Mouse (Mus musculus) layer of hippocampus, postnatal 10 days (tissue): ENCODE data around the gene Casp2. TPM values are rescaled to one million over a fixed set of nuclear protein-coding genes. Genes with fewer than 3 reads are reported as not detected.

Experiments
- total RNA-seq, 2 experiments: library from RNA; stranded (reverse); gene quantifications; 2 replicates each; pipeline ENCODE4 v1.2.3; 2021

The Casp2 gene
- total RNA-seq, 2 experiments from 2014 or later: 28.0 to 32.2 TPM

Other genes with a start within 250 kb of the Casp2 start
- not detected for gene Sva, start 226.6 kb upstream of the Casp2 start, total RNA-seq
- not detected for gene Tas2r139, start 124.0 kb upstream of the Casp2 start, total RNA-seq
- not detected for gene Tas2r144, start 49.7 kb upstream of the Casp2 start, total RNA-seq
- 1 to 10 TPM; 7.1 to 8.5 TPM for gene Gstk1, start 19.1 kb upstream of the Casp2 start, total RNA-seq
- gene Tmem139, start 3.0 kb upstream of the Casp2 start, total RNA-seq: not detected
- 1 to 10 TPM; 2.9 to 4.2 TPM for gene Clcn1, start 21.7 kb downstream of the Casp2 start, total RNA-seq
- gene Fam131b, start 59.7 kb downstream of the Casp2 start, total RNA-seq: 10 to 100 TPM; 75.7 to 81.3 TPM
- gene Zyx, start 84.6 kb downstream of the Casp2 start, total RNA-seq: 10 to 100 TPM; 54.0 to 56.2 TPM
- under 1 TPM in 1 of 2 experiments, not detected in 1; 0.39 TPM for gene Epha1, start 108.3 kb downstream of the Casp2 start, total RNA-seq
- under 1 TPM in 1 of 2 experiments, not detected in 1; 0.43 TPM for gene Tas2r143, start 135.3 kb downstream of the Casp2 start, total RNA-seq
- gene Tas2r135, start 140.4 kb downstream of the Casp2 start, total RNA-seq: under 1 TPM in 1 of 2 experiments, not detected in 1; 0.34 TPM
- not detected for gene Tas2r126, start 169.6 kb downstream of the Casp2 start, total RNA-seq
- not detected for gene Olfr458, start 200.2 kb downstream of the Casp2 start, total RNA-seq
- gene Olfr457, start 211.3 kb downstream of the Casp2 start, total RNA-seq: not detected
- gene Olfr456, start 222.2 kb downstream of the Casp2 start, total RNA-seq: not detected